Mouse (Mus musculus): ENCODE measurements at regions not wholly inside any gene's neighbourhood (a gene's known extent, or its start where the extent isn't known, plus 50 kb on each side); places are given as distances from the start of the nearest gene placed in this dataset.

GRCm38 (mm10) chr1:77300806-77301205 is 214.1 kb downstream of the Epha4 start:
- TF ChIP-seq CTCF (IDR thresholded peaks at IDR 0.05; ENCODE audit: low read depth) (no peak), EP300 (IDR thresholded peaks at IDR 0.05; ENCODE audit: low read depth) (no peak)

All from liver, postnatal 0 days (tissue).